Mouse (Mus musculus): ENCODE results near the gene Gm28230.

Gm28230 gene

GRCm38 (mm10) chr2:74724244-74725015 lies 2.1 kb upstream of the Gm28230 start:
- DNase-seq (ENCODE audit: low read depth, low spot score) = no peak

GRCm38 (mm10) chr2:74725171-74725570 lies 1.4 kb upstream of the Gm28230 start:
- DNase-seq (ENCODE audit: low read depth, low spot score) = no peak

GRCm38 (mm10) chr2:74726973-74727639 lies 578 bp downstream of the Gm28230 start:
- DNase-seq (ENCODE audit: low read depth, low spot score) = no peak

GRCm38 (mm10) chr2:74727640-74728302 lies 1.2 kb downstream of the Gm28230 start:
- DNase-seq (ENCODE audit: low read depth, low spot score) = no peak

- DNase-seq (ENCODE audit: low read depth, low spot score) = no peak
These were observed 1.8 kb downstream of the Gm28230 start for GRCm38 (mm10) chr2:74728303-74728680.

GRCm38 (mm10) chr2:74730331-74730730 lies 3.8 kb downstream of the Gm28230 start:
- DNase-seq (ENCODE audit: low read depth, low spot score) = no peak

GRCm38 (mm10) chr2:74731055-74731454 lies 4.5 kb downstream of the Gm28230 start:
- DNase-seq (ENCODE audit: low read depth, low spot score) = no peak

GRCm38 (mm10) chr2:74731799-74732512 lies 5.4 kb downstream of the Gm28230 start:
- no peak for DNase-seq (ENCODE audit: low read depth, low spot score)

GRCm38 (mm10) chr2:74732513-74733316 lies 6.2 kb downstream of the Gm28230 start:
- no peak for DNase-seq (ENCODE audit: low read depth, low spot score)

- no peak for DNase-seq (ENCODE audit: low read depth, low spot score)
These were observed 6.8 kb downstream of the Gm28230 start for GRCm38 (mm10) chr2:74733317-74733661.

- no peak for DNase-seq (ENCODE audit: low read depth, low spot score)
These were observed 7.2 kb downstream of the Gm28230 start for GRCm38 (mm10) chr2:74733765-74734164.

GRCm38 (mm10) chr2:74734451-74734850 lies 7.9 kb downstream of the Gm28230 start:
- DNase-seq (ENCODE audit: low read depth, low spot score) = no peak

- DNase-seq (ENCODE audit: low read depth, low spot score) = no peak
These were observed 8.7 kb downstream of the Gm28230 start for GRCm38 (mm10) chr2:74734996-74735811.

- DNase-seq (ENCODE audit: low read depth, low spot score) = no peak
These were observed 9.5 kb downstream of the Gm28230 start for GRCm38 (mm10) chr2:74735851-74736687.

- DNase-seq (ENCODE audit: low read depth, low spot score) = no peak
These were observed 10.4 kb downstream of the Gm28230 start for GRCm38 (mm10) chr2:74736688-74737577.

- no peak for DNase-seq (ENCODE audit: low read depth, low spot score)
These were observed 11.1 kb downstream of the Gm28230 start for GRCm38 (mm10) chr2:74737578-74738070.

GRCm38 (mm10) chr2:74738623-74739475 lies 12.3 kb downstream of the Gm28230 start:
- DNase-seq (ENCODE audit: low read depth, low spot score) = no peak

Data from brain, adult 2 months (tissue).